ENCODE assay signal across 8 mouse cellular contexts in genomic region chr17:23548615-23549014, GRCm38 (mm10). TPM values are rescaled to one million over a fixed set of nuclear protein-coding genes. Genes with fewer than 3 reads are reported as not detected.
DNase-seq lines count a peak whose midpoint lies in the region; ATAC-seq and TF ChIP-seq lines count a peak whose summit lies in the region.

No protein-coding gene starts in this region.

- TF ChIP-seq CTCF in Patski (IDR thresholded peaks at IDR 0.05): no peak

- in situ Hi-C loops in Patski (cut with MboI; ENCODE audit: low pct_unique_long_range_greater_than_20kb): loop anchor here (10.0 kb wide), 1 partner anchor 364 kb away; no protein-coding TSS in a partner anchor

- no peaks in the 10 kb centered on the region for H3K27me3 ChIP-seq in Patski
- no peaks in the 10 kb centered on the region for H3K27me3 ChIP-seq in hindbrain, embryonic 12.5 days

- POLR2A ChIA-PET in Patski (lab: Charles Lee): no interaction called here

- H3K36me3 ChIP-seq in hindbrain, embryonic 12.5 days: no peaks in the 10 kb centered on the region

- peak; percentile 38 for DNase-seq in Patski (ENCODE audit: low read depth, low spot score)
- DNase-seq in cerebellum, postnatal 10 days: peak; percentile 83 to 85
- DNase-seq in frontal cortex, postnatal 10 days (ENCODE audit: low spot score in 2 of 2): peak; percentile 44 to 81
- DNase-seq in layer of hippocampus, postnatal 14 days (ENCODE audit: low spot score in 2 of 2): peak; percentile 80 to 88
- DNase-seq in lung, postnatal 10 days: peak; percentile 69
- peak; percentile 60 for DNase-seq in ovary, postnatal 14 days (ENCODE audit: low spot score)
- peak; percentile 84 for DNase-seq in thymus, postnatal 14 days

- H3K9ac ChIP-seq in hindbrain, embryonic 12.5 days: no peak overlapping the region

- peak overlapping the region; percentile 51 for H3K4me3 ChIP-seq in hindbrain, embryonic 12.5 days

- peaks cover 7% of the 10 kb centered on the region for H3K4me1 ChIP-seq in hindbrain, embryonic 12.5 days

- CTCF ChIA-PET in Patski (lab: Charles Lee): no interaction called here

- WGBS in hindbrain, embryonic 12.5 days: under 1% methylated on average over 15 of the region's 15 CpGs

- H3K9me3 ChIP-seq in hindbrain, embryonic 12.5 days (replicated peaks): no peaks in the 10 kb centered on the region

- no peak for ATAC-seq in Patski
- ATAC-seq in hindbrain, embryonic 12.5 days (ENCODE audit: low FRiP score): peak; percentile 23; the same call in 1 of the 2 replicates

- peak overlapping the region; percentile 72 for H3K4me2 ChIP-seq in hindbrain, embryonic 12.5 days (replicated peaks)

- no peak overlapping the region for H3K27ac ChIP-seq in hindbrain, embryonic 12.5 days

RNA-seq across cellular contexts. Expression of gene Zfp213, which starts 15.4 kb away (rescaled TPM):
- polyA plus RNA-seq in Patski (2021): 8.6 TPM
- 20.8 and 21.3 TPM in 2 replicates for polyA plus RNA-seq in hindbrain, embryonic 12.5 days (2016; fragmentation: Nextera tagmentation; extraction: Ambion mirVana)
- 1 to 10 TPM; 4.6 to 6.5 TPM for total RNA-seq in layer of hippocampus, postnatal 14 days (2021)

RNA-seq across cellular contexts. Expression of gene Zfp13, which starts 50.7 kb away (rescaled TPM):
- polyA plus RNA-seq in Patski (2021): 6.8 TPM
- polyA plus RNA-seq in hindbrain, embryonic 12.5 days (2016; fragmentation: Nextera tagmentation; extraction: Ambion mirVana): 24.9 and 26.1 TPM in 2 replicates
- 10 to 100 TPM; 29.8 to 30.1 TPM for total RNA-seq in layer of hippocampus, postnatal 14 days (2021)

RNA-seq across cellular contexts. Expression of gene Zscan10, which starts 52.0 kb away (rescaled TPM):
- polyA plus RNA-seq in Patski (2021): not detected
- polyA plus RNA-seq in hindbrain, embryonic 12.5 days (2016; fragmentation: Nextera tagmentation; extraction: Ambion mirVana): 0.46 and 0.93 TPM in 2 replicates
- total RNA-seq in layer of hippocampus, postnatal 14 days (2021): under 1 TPM in 1 of 2 experiments, not detected in 1; 0.36 TPM
